Mouse (Mus musculus): ENCODE results near the gene Slc48a1. TPM values are rescaled to one million over a fixed set of nuclear protein-coding genes. Genes with fewer than 3 reads are reported as not detected.

Gene Slc48a1
- total and polyA plus RNA-seq, 3 experiments = 116 to 299 TPM; not detected in 1

DNA sequence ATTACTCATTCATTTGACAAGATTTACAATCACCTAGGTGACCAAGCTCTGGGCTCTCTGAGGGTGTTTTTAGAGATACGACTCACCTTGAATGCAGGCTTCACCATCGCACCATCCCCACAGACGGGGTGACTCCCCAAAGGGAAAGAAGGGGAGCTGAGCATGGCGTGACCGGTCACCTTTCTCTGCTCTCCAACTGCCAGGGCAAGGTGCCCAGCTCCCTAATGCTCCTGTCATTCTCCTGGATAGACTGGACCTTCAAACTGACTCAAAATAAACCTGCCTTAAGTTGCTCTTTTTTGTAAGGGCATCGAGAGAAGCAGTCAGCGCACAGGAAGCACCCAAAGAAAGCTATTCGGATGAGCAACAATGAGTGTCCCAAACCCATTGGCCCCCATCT, 8.0 kb upstream of the Slc48a1 start:
- H3K36me3 ChIP-seq (ENCODE audit: control insufficient read depth in 1 of 2, insufficient read depth in 2 of 2, low read length in 2 of 2) = no peaks in the 10 kb centered on the region; a peak in 1 of 4 replicates
- H3K4me3 ChIP-seq (ENCODE audit: control insufficient read depth in 1 of 2, insufficient read depth in 1 of 2, low read depth in 2 of 2, low read length in 2 of 2) = no peak overlapping the region
- H3K4me1 ChIP-seq (ENCODE audit: control insufficient read depth in 1 of 2, insufficient read depth in 2 of 2, low read length in 2 of 2) = peaks cover 0 to 5% of the 10 kb centered on the region in 2 experiments; a peak in 1 of 4 replicates
- peaks cover 22 to 31% of the 10 kb centered on the region in 2 experiments for H3K27me3 ChIP-seq (ENCODE audit: control insufficient read depth in 1 of 2, insufficient read depth in 2 of 2, low read length in 2 of 2)
- no peak for DNase-seq (ENCODE audit: low read depth, low spot score)
- no peaks in the 10 kb centered on the region for H3K79me2 ChIP-seq (ENCODE audit: control insufficient read depth, insufficient read depth, low read length, poor library complexity)
- no peak overlapping the region for H3K9ac ChIP-seq (ENCODE audit: control insufficient read depth, low read depth, low read length, poor library complexity, severe bottlenecking)
- no peak for TF ChIP-seq GATA1 (IDR thresholded peaks at IDR 0.05; ENCODE audit: low read depth, low read length)
- no peak for TF ChIP-seq ELF1 (IDR thresholded peaks at IDR 0.05; ENCODE audit: low read depth, low read length)
- TF ChIP-seq TAL1 (IDR thresholded peaks at IDR 0.05; ENCODE audit: low read length) = no peak
- no peak for TF ChIP-seq POLR2AphosphoS2 (IDR thresholded peaks at IDR 0.05; ENCODE audit: low read length)
- H3K27ac ChIP-seq (ENCODE audit: control insufficient read depth, low read depth, low read length) = no peak overlapping the region
- no peaks in the 10 kb centered on the region for H3K9me3 ChIP-seq (replicated peaks; ENCODE audit: insufficient read depth, low read length)

DNA sequence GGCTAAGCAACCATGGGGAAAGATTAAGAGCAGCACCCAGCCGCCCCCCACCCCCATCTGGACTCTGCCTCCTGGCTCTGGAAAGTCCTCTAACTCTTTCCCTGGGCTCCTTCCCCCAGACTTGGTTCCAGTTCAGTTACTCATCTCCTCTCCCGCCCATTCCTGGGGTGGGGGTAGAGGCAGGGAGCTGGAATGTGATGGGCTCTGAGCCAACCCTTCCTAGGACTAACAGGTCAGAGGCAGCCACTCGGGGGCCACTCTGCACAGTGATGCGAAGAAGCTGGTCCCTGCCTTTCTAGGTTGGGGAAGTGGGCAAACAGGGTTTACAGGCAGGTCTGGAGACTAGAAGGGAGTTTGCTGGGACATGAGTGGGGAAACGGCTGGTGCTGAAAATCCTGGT, 5.2 kb upstream of the Slc48a1 start:
- Histone ChIP-seq H3K79me2 (ENCODE audit: control insufficient read depth, insufficient read depth, low read length, poor library complexity) (no peaks in the 10 kb centered on the region), H3K36me3 (ENCODE audit: control insufficient read depth in 1 of 2, insufficient read depth in 2 of 2, low read length in 2 of 2) (no peaks in the 10 kb centered on the region), H3K27ac (ENCODE audit: control insufficient read depth, low read depth, low read length) (no peak overlapping the region), H3K27me3 (ENCODE audit: control insufficient read depth in 1 of 2, insufficient read depth in 2 of 2, low read length in 2 of 2) (peaks cover 16 to 24% of the 10 kb centered on the region in 2 experiments), H3K4me3 (ENCODE audit: control insufficient read depth in 1 of 2, insufficient read depth in 1 of 2, low read depth in 2 of 2, low read length in 2 of 2) (no peak overlapping the region), H3K9me3 (replicated peaks; ENCODE audit: insufficient read depth, low read length) (no peaks in the 10 kb centered on the region), H3K9ac (ENCODE audit: control insufficient read depth, low read depth, low read length, poor library complexity, severe bottlenecking) (no peak overlapping the region), H3K4me1 (ENCODE audit: control insufficient read depth in 1 of 2, insufficient read depth in 2 of 2, low read length in 2 of 2) (no peaks in the 10 kb centered on the region)
- TF ChIP-seq USF2 (IDR thresholded peaks at IDR 0.05; ENCODE audit: borderline replicate concordance in 1 of 2, insufficient read depth in 1 of 2, low read depth in 1 of 2, low read length in 2 of 2) = no peak
- TF ChIP-seq POLR2AphosphoS5 (IDR thresholded peaks at IDR 0.05; ENCODE audit: borderline replicate concordance, low read depth, low read length) = no peak
- TF ChIP-seq TCF12 (IDR thresholded peaks at IDR 0.05; ENCODE audit: low read depth, low read length) = no peak
- TF ChIP-seq CTCF (IDR thresholded peaks at IDR 0.05 in 2 of 3, conservative IDR thresholded peaks at IDR 0.05 in 1 of 3; ENCODE audit: control insufficient read depth in 1 of 3, insufficient read depth in 1 of 3, low read depth in 2 of 3, low read length in 3 of 3, poor library complexity in 1 of 3, severe bottlenecking in 1 of 3) = no peak
- TF ChIP-seq MYB (IDR thresholded peaks at IDR 0.05; ENCODE audit: low read depth, low read length) = no peak
- TF ChIP-seq EP300 (IDR thresholded peaks at IDR 0.05; ENCODE audit: low read depth in 1 of 2, low read length in 2 of 2) = no peak
- no peak for TF ChIP-seq HCFC1 (IDR thresholded peaks at IDR 0.05; ENCODE audit: low read depth, low read length)
- TF ChIP-seq ZNF384 (IDR thresholded peaks at IDR 0.05; ENCODE audit: low read depth, low read length) = no peak
- no peak for TF ChIP-seq GATA1 (IDR thresholded peaks at IDR 0.05; ENCODE audit: low read depth, low read length)
- no peak for TF ChIP-seq SMC3 (IDR thresholded peaks at IDR 0.05; ENCODE audit: low read depth, low read length)
- TF ChIP-seq NRF1 (IDR thresholded peaks at IDR 0.05; ENCODE audit: insufficient read depth, low read depth, low read length, poor library complexity, severe bottlenecking) = no peak
- no peak for DNase-seq (ENCODE audit: low read depth, low spot score)

DNA sequence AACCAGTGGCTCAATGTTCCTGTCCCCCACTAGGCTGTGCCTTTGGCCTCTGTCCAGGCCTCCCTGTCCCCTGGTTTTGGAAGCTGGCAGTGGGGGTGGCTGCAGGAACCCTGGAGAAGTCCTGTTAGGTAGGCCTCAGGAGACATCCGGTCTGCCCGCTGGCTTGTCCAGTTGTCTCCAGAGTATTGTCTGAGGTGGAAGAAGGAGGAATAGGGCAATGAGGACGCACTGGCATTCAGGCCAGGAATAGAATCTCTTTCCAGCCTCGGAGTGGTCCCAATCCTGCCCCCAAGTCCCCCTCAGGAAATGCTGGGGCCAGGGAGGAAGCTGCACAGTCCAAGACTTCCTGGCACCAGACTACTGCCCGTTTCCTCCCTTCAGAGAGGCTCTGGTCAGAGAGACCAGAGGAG, 4.4 kb upstream of the Slc48a1 start:
- Histone ChIP-seq H3K27me3 (ENCODE audit: control insufficient read depth in 1 of 2, insufficient read depth in 2 of 2, low read length in 2 of 2) (peaks cover 16 to 19% of the 10 kb centered on the region in 2 experiments), H3K4me1 (ENCODE audit: control insufficient read depth in 1 of 2, insufficient read depth in 2 of 2, low read length in 2 of 2) (no peaks in the 10 kb centered on the region), H3K27ac (ENCODE audit: control insufficient read depth, low read depth, low read length) (no peak overlapping the region), H3K9ac (ENCODE audit: control insufficient read depth, low read depth, low read length, poor library complexity, severe bottlenecking) (no peak overlapping the region), H3K9me3 (replicated peaks; ENCODE audit: insufficient read depth, low read length) (no peaks in the 10 kb centered on the region), H3K4me3 (ENCODE audit: control insufficient read depth in 1 of 2, insufficient read depth in 1 of 2, low read depth in 2 of 2, low read length in 2 of 2) (no peak overlapping the region), H3K79me2 (ENCODE audit: control insufficient read depth, insufficient read depth, low read length, poor library complexity) (no peaks in the 10 kb centered on the region), H3K36me3 (ENCODE audit: control insufficient read depth in 1 of 2, insufficient read depth in 2 of 2, low read length in 2 of 2) (no peaks in the 10 kb centered on the region)
- TF ChIP-seq EP300 (IDR thresholded peaks at IDR 0.05; ENCODE audit: low read depth in 1 of 2, low read length in 2 of 2) = no peak
- no peak for TF ChIP-seq JUND (IDR thresholded peaks at IDR 0.05; ENCODE audit: low read depth, low read length)
- no peak for TF ChIP-seq USF1 (IDR thresholded peaks at IDR 0.05; ENCODE audit: low read depth, low read length)
- no peak for TF ChIP-seq POLR2AphosphoS5 (IDR thresholded peaks at IDR 0.05; ENCODE audit: borderline replicate concordance, low read depth, low read length)
- no peak for TF ChIP-seq MAZ (IDR thresholded peaks at IDR 0.05; ENCODE audit: low read depth, low read length)
- no peak for TF ChIP-seq TAL1 (IDR thresholded peaks at IDR 0.05; ENCODE audit: low read length)
- no peak for TF ChIP-seq CHD2 (IDR thresholded peaks at IDR 0.05; ENCODE audit: low read length)
- TF ChIP-seq MYC (IDR thresholded peaks at IDR 0.05; ENCODE audit: low read depth, low read length) = no peak
- TF ChIP-seq MAX (IDR thresholded peaks at IDR 0.05; ENCODE audit: low read length) = no peak
- TF ChIP-seq GABPA (IDR thresholded peaks at IDR 0.05; ENCODE audit: low read depth, low read length) = no peak
- no peak for TF ChIP-seq RCOR1 (IDR thresholded peaks at IDR 0.05; ENCODE audit: low read depth, low read length)
- no peak for TF ChIP-seq HCFC1 (IDR thresholded peaks at IDR 0.05; ENCODE audit: low read depth, low read length)
- TF ChIP-seq TBP (IDR thresholded peaks at IDR 0.05; ENCODE audit: low read depth, low read length) = no peak
- no peak for TF ChIP-seq ZMIZ1 (IDR thresholded peaks at IDR 0.05; ENCODE audit: low read depth, low read length)
- no peak for TF ChIP-seq GATA1 (IDR thresholded peaks at IDR 0.05; ENCODE audit: low read depth, low read length)
- no peak for TF ChIP-seq ETS1 (IDR thresholded peaks at IDR 0.05; ENCODE audit: low read depth, low read length)
- no peak for DNase-seq (ENCODE audit: low read depth, low spot score)

Measured in MEL (cell line).